Mouse (Mus musculus): Measurements from ENCODE around the gene Ppp4r2. TPM values are rescaled to one million over a fixed set of nuclear protein-coding genes. Genes with fewer than 3 reads are reported as not detected.
A peak's percentile ranks its signal among the peaks of the same experiment; 100 is the strongest.
"Not testable (repeated sequence)": the region's sequence is repeated elsewhere in the genome, so short reads cannot be mapped to it uniquely, and the experiment has no call there.

The Ppp4r2 gene
- total RNA-seq, 2 experiments from 2014 or later: 70.5 to 87.0 TPM

DNA sequence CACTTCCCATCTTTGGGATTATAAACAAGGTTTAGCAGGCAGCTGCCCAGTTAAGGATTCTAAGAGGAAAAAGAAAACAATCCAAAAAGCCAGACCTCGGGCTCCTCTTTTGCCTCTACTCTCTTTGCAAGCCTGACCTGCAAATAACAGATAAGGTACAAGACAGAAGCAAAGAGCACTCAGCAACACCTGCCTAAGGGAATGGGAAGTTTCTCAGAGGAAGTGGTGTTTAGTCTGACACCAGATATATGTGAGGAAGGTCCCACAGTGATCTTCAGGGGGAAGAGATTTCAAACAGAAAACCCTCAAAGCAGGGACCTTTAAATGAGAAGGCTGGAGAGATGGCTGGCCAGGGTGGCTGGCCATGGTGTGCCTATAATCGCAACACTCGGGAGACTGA lies 2.2 kb upstream of the Ppp4r2 start:
- DNase-seq: no peak

DNA sequence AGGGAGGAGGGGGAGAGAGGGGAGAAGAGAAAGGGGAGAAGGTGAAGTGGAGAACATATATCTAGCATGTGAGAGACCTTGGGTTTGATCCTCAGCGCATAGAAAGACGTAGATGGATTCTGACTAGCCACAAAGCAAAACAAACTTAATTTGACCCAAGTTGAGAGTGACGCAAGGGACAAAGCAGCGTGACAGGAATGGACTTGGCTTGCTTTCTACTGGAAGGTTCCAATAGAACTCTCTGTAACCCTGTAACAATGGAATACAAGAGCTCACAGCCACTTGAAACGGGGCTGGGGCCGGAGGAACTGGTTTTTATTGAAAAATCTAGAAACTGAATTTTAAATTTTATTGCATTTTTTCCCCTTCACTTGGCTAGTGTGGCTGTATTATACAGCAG lies 1.7 kb upstream of the Ppp4r2 start:
- DNase-seq: no peak

DNA sequence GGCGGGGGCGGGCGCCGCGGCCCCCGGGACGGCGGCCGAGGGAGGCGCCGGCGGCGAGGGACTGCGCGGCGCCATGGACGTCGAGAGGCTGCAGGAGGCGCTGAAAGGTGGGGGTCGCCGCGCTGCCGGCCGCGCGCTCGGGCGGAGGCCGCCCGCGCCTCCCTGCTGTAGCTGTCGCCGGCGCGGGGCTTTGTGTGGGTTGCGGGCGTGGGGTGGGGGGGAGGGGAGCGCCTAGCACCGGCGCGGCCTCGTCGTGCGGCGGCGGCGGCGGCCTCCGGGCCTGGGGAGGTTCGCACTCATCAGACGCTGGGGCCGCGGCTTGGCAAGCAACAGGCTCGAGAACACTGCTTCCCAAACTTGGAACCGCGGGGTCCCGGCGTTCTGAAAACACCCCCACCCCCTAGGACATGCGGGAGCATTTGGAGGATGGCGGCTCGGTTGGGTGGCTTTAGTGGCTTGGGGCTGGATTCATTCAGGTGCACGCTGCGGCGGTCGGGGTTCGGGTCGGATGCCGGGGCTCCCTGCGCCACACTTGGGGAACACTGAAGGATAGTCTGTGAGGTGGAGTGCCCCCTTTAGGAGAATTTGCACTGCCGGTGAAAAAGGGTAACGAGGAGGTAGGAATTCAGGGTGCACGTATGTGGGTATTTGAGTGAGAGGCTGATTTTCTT lies 524 bp downstream of the Ppp4r2 start:
- peak; percentile 61 to 65 for DNase-seq

DNA sequence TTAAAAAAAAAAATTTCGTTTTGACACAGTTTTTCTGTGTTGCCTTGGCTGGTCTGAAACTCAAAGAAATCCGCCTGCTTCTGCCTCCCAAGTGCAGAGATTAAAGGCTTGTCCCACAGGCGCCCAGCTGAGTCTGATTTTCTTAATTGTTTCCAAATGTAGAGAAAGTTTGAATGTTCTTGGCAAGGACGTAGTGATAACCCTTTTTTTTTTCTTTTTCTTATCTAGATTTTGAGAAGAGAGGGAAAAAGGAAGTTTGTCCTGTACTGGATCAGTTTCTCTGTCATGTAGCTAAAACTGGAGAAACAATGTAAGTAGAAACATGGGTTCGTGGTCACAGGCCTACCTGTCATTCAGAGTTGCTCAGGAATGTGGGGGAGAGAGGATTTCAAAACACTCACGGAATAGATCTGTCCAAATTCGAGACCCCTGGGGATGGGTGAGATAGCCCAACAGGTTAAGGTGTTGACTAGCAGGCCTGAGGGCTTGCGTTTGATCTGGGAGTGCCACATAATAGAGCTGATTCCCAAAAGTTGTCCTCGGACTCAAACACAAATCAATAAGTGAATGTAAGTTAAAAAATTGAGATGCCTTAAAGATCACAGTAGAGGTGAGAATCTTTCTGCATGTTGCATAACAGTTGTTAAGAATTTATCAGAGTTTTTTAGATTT lies 1.2 kb downstream of the Ppp4r2 start:
- no peak for DNase-seq

DNA sequence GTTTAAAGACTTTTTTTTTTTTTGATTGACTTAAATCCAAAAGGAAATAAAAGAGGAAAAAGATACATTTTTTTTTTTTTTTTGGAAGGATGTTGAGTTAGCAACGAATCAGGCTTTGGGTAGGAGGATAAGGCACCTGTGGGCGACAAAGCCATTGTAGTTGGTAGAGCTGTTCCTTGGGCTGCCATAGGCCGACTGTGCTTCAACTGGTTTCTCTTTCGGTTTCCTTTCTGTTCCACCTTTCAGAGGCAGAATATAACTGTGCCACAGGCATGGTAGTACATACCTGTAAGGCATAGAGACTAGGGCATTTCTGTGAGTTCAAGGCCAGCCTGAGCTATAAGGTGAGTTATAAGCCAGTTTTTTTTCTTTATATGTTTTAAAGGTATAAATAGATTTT lies 11.6 kb downstream of the Ppp4r2 start:
- no peak for DNase-seq

DNA sequence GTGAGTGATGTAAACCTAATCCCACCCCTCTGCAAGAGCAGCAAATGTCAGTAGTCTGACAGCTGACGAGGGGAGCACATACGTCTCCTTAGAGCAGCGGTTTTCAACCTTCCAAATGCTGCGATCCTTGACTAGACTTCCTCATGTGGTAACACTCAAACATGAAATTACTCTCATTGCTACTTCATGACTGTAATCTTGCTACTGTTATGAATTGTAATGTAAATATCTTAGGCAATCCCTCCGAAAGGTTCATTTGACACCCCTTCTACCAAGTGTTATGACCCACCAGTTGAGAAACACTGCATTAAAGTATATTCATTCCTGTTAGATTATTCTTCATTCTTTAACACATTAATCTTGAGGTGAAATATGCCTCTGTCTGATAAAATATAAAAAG lies 13.8 kb downstream of the Ppp4r2 start:
- no peak for DNase-seq

DNA sequence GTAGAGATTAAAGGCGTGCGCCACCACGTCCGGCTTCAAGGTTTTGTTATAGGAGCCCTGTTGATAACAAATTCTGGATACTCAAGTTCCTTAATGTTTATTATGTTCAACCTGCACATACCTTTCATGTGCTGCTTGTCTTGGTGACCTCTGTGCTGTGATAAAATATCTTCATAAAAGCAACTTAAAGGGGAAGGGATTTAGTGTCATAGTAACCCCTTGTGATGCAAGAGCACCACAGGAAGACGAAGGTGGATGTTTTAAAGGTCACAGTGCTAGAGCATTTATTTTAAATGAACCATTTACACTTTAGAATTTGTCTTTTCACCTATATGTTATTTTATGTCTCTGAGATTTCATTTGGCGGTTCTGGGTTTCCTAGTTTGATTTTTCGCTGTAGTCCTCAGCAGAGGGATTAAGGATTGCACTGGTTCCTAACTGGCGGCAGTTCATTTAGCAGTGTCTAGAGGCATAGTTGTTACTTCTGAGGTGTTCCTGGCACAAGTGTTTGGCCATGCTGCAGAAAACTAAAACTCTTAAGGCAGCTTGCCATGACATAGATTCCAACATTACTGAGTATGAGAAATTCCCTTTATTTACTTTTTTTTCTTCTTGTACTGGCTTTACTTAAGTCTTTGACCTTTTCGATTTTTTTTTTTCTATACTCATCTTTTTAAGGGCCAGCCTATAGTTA lies 15.4 kb downstream of the Ppp4r2 start:
- DNase-seq: no peak

DNA sequence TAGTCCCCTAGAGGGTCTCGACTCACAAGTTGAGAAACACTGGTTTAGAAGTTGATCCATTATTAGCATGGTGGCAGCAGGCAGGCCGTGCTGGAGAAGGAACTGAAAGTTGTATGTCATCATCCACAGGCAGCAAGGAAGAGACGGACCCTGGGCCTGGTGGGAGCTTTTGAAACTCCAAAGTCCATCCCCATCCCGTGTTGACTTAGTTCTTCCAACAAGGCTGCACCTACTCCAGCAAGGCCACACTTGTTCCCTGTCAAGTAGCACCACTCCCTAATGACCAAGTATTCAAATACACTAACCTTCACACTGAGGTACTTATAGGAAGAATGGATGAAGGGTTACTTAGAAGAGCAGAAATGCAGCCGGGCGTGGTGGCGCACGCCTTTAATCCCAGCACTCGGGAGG lies 17.3 kb downstream of the Ppp4r2 start:
- DNase-seq: no peak

DNA sequence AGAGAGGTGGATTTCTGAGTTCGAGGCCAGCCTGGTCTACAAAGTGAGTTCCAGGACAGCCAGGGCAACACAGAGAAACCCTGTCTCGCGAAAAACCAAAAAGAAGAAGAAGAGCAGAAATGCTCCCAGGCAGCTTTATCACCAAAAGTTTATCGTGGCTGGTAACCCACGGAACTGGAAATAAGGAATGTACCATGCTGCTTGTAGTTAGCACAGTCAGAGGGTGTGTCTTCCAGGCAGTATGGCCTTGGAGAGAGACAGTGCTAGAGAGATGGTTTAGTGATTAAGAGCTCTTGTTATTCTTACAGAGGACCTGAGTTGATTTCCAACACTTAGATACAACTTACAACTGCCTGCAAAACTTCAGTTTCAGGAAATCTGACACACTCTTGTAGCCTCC lies 17.7 kb downstream of the Ppp4r2 start:
- DNase-seq: no peak

DNA sequence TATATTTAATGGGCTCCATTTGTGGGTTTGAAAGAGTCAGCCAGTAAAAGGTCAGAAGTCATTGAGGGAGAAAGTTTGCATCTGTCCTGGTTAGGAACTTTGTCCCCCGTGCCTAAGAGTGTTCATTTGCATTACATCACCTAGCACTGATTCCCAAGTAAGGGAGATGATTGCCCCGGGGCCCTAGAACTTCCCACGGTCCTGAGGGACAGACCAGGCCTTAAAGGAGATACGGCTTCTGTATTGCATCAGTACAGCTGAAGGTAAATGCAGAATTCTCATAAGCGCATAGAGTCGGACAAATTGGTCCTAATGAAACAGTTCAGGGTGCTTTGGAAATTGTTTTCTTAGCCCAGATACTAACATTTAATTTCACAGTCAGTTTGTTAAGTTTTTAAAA lies 31.9 kb downstream of the Ppp4r2 start:
- DNase-seq: no peak

DNA sequence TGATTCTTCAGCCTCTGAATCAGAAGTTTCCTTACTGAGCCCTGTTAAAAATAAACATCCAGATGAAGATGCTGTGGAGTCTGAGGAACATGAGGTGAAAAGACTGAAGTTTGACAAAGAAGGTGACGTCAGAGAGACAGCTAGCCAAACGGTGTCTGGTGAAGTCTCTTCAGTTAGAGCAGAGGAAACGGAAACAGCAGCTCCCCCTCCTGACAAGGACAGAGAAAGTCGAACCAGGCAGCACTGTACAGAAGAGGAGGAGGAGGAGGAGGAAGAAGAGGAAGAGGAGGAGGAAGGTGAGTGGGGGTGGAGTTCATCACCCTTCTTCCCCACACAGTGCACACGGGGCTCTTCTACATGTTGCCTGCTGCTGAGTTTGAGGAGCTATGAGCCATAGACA lies 32.4 kb downstream of the Ppp4r2 start:
- not testable (repeated sequence) for DNase-seq

DNA sequence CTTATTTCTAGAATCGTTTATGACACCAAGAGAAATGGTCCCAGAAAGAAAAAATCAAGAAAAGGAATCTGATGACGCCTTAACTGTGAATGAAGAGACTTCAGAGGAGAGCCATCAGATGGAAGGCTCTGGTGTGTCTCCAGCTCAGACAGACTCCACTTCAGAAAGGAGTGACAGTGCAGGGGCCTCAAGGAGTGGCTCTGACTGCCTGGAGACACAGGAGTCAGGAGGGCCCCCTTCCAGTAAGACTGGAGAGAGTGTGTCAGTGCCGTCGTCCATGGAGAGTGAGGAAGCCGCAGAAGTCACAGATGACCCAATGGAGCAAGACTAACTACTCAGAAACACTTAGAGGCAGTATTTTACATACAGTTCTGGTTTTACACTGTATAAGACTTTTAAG lies 32.8 kb downstream of the Ppp4r2 start:
- DNase-seq: not testable (repeated sequence)

DNA sequence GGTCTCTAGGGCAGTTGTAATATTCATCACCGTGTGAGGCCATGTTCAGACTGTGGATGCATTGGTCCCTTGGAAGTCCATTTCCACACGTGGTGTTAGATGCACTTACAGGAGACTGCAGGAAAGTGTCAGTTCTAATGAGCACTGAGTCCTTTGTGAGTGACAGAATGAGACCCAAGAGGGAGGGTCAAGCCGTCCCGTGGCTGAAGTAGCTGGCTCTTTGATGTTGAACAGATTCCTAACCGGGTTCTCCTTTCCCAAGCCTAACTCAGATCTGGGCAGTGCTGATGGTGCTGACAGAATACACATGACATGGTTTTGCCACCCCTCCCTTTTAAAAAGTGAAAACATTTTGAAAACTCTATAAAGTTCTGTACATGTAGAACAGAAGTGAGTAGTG lies 35.4 kb downstream of the Ppp4r2 start:
- DNase-seq: no peak

DNA sequence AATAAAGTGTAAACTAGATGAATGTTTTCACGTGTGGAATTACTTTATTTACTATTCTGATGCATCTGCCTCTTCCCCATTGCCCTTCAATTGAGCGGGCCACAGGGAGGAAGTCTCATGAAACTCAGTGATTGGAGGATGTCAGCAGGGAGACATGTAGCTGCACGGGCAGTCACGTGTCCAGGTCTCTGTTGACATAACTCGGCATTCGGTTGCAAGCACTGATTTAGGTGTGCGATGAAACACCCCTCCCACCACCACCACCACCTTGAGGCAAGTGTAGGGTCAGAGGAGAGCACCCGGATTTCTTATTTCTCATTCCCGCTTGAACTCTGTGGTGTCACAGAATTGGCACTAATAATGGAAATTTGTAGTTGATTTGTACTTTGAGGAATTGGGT lies 36.5 kb downstream of the Ppp4r2 start:
- no peak for DNase-seq

DNA sequence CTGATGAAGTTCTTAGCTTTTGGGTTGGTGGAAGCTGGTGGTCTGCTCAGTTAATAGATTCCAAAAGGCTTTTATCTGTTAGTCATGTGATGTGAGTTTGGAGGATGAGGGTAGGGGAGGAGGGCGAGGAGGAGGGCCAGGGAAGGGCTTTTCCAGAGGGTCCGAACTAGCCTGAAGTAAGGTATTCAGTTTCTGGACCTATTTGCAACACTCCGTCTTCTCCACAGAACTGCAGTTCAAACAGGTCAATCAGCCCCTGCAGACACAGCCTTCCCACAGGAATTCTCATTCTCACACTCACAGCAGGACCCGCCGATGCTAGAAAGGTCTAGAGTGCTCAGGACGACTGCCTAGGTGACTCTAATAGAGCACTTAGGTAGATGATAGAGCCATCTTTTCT lies 39.8 kb downstream of the Ppp4r2 start:
- DNase-seq: no peak

DNA sequence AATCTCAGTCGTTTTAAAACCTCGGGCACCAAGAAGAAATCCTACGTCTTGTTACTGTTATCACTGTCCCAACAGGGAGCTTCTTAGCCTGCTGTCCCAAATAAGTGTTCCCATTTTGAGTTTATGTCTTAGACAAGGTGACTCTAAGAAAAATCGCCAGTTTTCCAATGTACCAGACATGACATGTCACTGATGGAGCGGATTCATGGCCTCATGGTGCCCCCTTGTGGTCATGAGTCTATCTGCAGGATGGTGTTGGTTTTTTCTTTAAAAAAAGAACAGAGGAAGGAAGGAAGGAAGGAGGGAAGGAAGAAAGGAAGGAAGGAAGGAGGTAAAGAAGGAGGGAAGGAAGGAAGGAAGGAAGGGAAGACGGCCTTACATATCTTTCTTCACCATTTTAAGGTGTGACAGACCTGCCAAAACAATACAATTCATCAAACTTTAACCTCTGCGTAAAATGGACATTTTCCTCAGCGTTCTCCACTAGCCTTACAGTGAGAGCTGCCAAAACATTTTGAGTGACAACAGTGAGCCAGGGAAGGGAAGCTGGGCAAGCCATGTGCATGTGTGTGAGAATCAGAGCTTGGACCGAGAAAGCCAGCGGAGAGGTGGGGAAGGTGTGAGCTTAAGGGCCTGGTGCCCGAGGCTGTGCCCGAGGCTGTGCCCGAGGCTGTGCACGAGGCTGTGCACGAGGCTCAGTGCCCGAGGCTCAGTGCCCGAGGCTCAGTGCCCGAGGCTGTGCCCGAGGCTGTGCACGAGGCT lies 42.6 kb downstream of the Ppp4r2 start:
- peak; percentile 60 to 76 for DNase-seq

DNA sequence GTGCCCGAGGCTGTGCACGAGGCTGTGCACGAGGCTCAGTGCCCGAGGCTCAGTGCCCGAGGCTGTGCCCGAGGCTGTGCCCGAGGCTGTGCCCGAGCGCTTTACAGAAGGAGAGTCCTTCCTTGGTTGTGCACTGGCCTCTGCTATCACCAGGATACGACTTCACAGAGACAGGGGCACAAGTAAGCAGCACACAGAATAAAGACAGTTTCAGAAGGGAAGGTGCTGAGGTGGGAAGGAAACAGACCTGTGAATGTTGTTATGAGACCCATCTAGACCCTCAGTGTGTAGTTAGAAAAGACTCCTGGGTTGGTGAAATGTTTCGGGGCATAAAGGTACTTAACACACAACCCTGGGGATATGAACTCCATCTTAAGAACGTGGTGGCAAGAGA lies 43.2 kb downstream of the Ppp4r2 start:
- no peak for DNase-seq

DNA sequence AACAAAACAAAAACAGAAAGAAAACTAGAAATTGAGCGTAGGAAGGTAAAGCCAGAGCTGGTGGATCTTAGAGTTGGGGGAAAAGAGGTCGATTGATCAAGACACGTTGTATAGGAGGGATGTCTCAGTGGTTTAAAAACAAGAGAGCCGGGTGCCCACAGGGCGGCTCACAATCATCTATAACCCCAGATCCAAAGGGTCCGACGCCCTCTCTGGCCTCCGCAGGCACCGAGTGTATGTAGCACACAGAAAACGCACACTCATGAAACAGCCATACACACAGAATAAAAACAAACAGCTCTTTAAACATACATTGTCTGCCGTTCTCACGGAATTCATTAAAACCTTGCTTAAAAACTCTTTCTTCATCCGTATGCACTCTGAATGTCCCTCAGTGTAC lies 45.1 kb downstream of the Ppp4r2 start:
- no peak for DNase-seq

DNA sequence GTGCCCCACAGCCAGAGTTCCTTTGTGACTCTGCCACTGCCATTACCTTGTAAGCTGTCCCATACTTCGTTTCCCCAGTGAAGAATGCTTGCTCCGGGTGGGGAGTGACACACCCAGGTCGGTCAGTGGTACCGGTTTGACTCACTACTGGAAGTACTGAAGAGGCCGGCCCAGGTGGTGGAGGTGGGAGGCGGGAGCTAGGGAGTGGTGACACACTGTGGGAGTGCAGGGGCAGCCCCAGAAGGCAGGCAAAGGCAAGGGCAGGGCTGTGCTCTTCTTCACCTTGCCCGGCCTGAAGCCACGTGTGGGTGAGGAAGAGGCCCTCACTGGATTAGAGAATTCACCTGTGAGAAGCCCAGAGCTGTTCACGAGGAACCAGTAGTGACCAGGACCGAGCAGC lies 46.2 kb downstream of the Ppp4r2 start:
- no peak for DNase-seq

DNA sequence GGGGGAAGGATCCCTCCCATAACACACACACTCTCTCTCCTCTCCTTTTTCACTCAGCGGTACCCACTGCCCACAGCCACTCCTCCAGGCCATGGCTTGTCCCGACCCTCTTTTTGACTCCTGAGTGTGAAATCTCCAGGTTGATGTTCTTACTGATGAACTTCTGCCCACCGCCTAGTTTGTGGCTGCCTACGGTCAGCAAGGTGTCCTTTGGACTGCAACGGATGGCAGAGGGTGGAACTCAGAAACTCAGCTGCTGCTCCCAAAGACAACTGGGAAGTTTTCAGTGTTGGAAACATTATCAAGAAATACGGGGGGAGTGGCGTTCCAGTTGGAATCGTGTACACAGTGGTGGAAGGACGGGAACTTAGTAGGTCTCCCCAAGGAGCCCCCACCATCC lies 48.2 kb downstream of the Ppp4r2 start:
- no peak for DNase-seq

DNA sequence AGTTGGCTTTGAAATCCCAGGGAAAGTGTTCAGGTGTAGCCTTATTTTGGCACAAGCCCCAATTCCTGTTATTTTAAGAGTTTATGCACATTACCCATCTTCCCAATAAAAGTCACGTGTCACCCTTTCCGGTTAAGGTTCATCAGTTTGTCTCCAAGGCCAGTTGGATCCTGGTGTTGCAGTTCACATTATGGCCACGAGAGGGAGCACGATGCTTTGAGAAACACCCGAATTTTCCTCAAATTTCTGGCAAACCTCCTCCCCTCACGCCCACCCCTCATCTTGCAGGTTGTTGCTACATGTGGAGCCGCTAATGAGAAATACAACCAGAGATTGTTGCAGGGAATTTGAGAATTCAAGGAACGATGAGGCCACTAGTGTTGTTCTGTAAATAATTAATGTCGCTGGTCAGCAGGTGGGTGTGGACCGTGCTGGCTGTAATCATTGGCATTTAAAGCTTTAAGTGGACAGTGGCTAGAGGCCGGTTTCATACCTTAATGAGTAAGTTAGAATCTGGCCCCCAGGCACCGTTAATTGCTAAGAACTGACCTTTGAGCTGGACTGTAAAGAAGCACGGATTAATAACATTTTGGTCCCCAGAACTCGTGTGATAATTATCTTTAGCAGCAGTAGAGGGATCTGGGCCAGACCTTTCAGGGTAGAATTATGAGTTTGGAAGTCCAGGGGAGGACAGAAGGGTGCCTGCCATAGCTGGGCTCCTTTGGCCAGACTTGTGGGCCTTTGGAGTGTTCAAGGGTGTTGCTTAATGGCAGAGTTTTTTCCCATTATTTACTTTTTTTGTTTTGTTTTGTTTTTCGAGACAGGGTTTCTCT lies 49.2 kb downstream of the Ppp4r2 start:
- peak; percentile 63 to 64 for DNase-seq

DNA sequence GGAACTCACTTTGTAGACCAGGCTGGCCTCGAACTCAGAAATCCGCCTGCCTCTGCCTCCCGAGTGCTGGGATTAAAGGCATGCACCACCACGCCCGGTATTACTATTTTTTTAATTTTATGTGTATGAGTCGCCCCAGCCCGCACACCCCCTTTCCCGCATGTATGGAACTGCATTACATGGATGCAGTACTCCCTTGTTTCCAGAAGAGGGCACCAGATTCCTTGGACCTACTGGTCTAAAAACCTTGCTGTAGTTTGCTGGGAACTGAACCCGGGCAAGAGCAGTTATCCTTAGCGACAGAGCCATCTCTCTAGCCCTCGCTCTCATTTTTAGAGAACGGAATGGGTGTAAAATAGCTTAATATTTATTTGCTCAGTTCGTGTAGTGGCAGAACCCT lies 49.8 kb downstream of the Ppp4r2 start:
- peak; percentile 13 to 40 for DNase-seq
